Mouse (Mus musculus) megakaryocyte, adult 5-6 weeks (primary cell): Measurements from ENCODE around the gene Rin3. TPM values are rescaled to one million over a fixed set of nuclear protein-coding genes. Genes with fewer than 3 reads are reported as not detected.

ENCODE experiments used
- ATAC-seq: 2 replicates; pipeline ENCODE4 v1.8.0; 2016; ENCODE audit warnings: mild to moderate bottlenecking, inconsistent platforms; ENCODE audit not compliant: poor library complexity, severe bottlenecking
- total RNA-seq, 2 experiments: library from RNA; stranded (forward) in 1 of 2; stranded (reverse) in 1 of 2; fragments of 153-499, 151-499 nt in 1 of 2; fragments of 221-1000, 200-1000 nt in 1 of 2; gene quantifications; 2 replicates each; pipeline versions ENCODE4 v1.2.3 to v1.2.4; 2015 to 2017

Gene Rin3
- total RNA-seq (2015) = 188 and 204 TPM in 2 replicates
- total RNA-seq (2017) = 121 and 157 TPM in 2 replicates

- ATAC-seq = peak; percentile 73
Measured at GRCm38 (mm10) chr12:102282763-102283482, at the start of gene Rin3. Rin3 (plus strand) TSS chr12:102283048.

GRCm38 (mm10) chr12:102235551-102235950 is 47.3 kb upstream of the Rin3 start:
- no peak for ATAC-seq

- ATAC-seq = no peak
Measured at GRCm38 (mm10) chr12:102236317-102236716, 46.5 kb upstream of the Rin3 start.

GRCm38 (mm10) chr12:102242076-102242722 is 40.6 kb upstream of the Rin3 start:
- no peak; the same call in 1 of the 2 replicates for ATAC-seq

GRCm38 (mm10) chr12:102243915-102244314 is 38.9 kb upstream of the Rin3 start:
- no peak for ATAC-seq

GRCm38 (mm10) chr12:102246226-102246625 is 36.6 kb upstream of the Rin3 start:
- peak; percentile 79 for ATAC-seq

GRCm38 (mm10) chr12:102248104-102248503 is 34.7 kb upstream of the Rin3 start:
- no peak for ATAC-seq

GRCm38 (mm10) chr12:102250316-102250715 is 32.5 kb upstream of the Rin3 start:
- no peak for ATAC-seq

GRCm38 (mm10) chr12:102251070-102251469 is 31.8 kb upstream of the Rin3 start:
- no peak for ATAC-seq

GRCm38 (mm10) chr12:102251985-102252384 is 30.9 kb upstream of the Rin3 start:
- no peak for ATAC-seq

- peak; percentile 80 for ATAC-seq
Measured at GRCm38 (mm10) chr12:102252525-102252924, 30.3 kb upstream of the Rin3 start.

- ATAC-seq = no peak
Measured at GRCm38 (mm10) chr12:102255012-102255411, 27.8 kb upstream of the Rin3 start.

- ATAC-seq = peak; percentile 58
Measured at GRCm38 (mm10) chr12:102258522-102259112, 24.2 kb upstream of the Rin3 start.

- ATAC-seq = no peak
Measured at GRCm38 (mm10) chr12:102261933-102262396, 20.9 kb upstream of the Rin3 start.

GRCm38 (mm10) chr12:102262809-102263208 is 20.0 kb upstream of the Rin3 start:
- no peak for ATAC-seq

- peak; percentile 64 for ATAC-seq
Measured at GRCm38 (mm10) chr12:102263249-102263648, 19.6 kb upstream of the Rin3 start.

GRCm38 (mm10) chr12:102266433-102266832 is 16.4 kb upstream of the Rin3 start:
- ATAC-seq = no peak

- ATAC-seq = no peak
Measured at GRCm38 (mm10) chr12:102269144-102269543, 13.7 kb upstream of the Rin3 start.

GRCm38 (mm10) chr12:102270776-102271405 is 12.0 kb upstream of the Rin3 start:
- peak; percentile 51; the same call in 1 of the 2 replicates for ATAC-seq

GRCm38 (mm10) chr12:102271447-102271846 is 11.4 kb upstream of the Rin3 start:
- no peak for ATAC-seq

GRCm38 (mm10) chr12:102275833-102276443 is 6.9 kb upstream of the Rin3 start:
- no peak for ATAC-seq
